Mouse (Mus musculus) bone marrow macrophage, adult 2 months (primary cell): ENCODE results near the gene Gm5475.
"Not testable (repeated sequence)": the region's sequence is repeated elsewhere in the genome, so short reads cannot be mapped to it uniquely, and the experiment has no call there.

Experiments
- CTCF ChIP-seq: IDR thresholded peaks from 2 replicates; pipeline ENCODE4 v1.5.1; 2012; ENCODE audit warnings: low read depth, mild to moderate bottlenecking, low read length, moderate library complexity
- POLR2A ChIP-seq: IDR thresholded peaks from 2 replicates; pipeline ENCODE4 v1.6.1; 2012; ENCODE audit warnings: mild to moderate bottlenecking, low read depth, low read length, borderline replicate concordance

GRCm38 (mm10) chr15:100377847-100378505, 44.0 kb upstream of the Gm5475 start:
- not testable (repeated sequence) for TF ChIP-seq CTCF, POLR2A
